In the genomic region with DNA sequence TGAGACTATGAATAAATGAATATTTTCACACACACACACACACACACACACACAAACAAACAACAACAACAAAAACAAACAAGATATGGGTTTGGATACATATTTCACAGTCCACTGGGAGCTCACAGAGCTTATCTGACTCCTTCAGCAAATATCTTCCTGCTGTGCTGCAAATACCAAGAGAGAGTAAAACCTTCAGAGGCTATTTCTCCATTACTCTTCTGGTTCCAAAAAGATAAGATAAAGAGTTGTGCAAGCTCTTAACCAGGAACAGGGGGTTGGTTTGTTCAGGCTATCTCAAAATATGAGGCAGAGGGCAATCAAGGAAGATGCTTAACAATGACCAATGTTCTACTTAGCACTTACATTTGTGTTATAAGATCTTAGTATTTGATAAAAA, we compare ENCODE assay signal across 24 mouse cellular contexts.
DNase-seq lines count a peak whose midpoint lies in the region; ATAC-seq and TF ChIP-seq lines count a peak whose summit lies in the region.
"Had no signal": no experiment of that assay in that cellular context is flagged by ENCODE, and none has a peak within 500 bp of the region (broad histone marks: within the 10 kb centered on the region; RNA-seq: fewer than 3 reads in every experiment).

No protein-coding gene starts in this region.

- H3K27ac ChIP-seq in liver, embryonic 11.5 days (ENCODE audit: low read depth, low read length), result no peak overlapping the region
- no peak overlapping the region for H3K27ac ChIP-seq in liver, postnatal 0 days (ENCODE audit: low read depth)
- no peak overlapping the region for H3K27ac ChIP-seq in liver, embryonic 12.5 days
- H3K27ac ChIP-seq: embryonic facial prominence, embryonic 10.5 days; embryonic facial prominence, embryonic 12.5 days; forebrain, embryonic 13.5 days; forebrain, embryonic 15.5 days had no signal

- H3K9ac ChIP-seq in liver, embryonic 11.5 days (ENCODE audit: low read depth, low read length), result no peak overlapping the region
- H3K9ac ChIP-seq in liver, postnatal 0 days (replicated peaks), result no peak overlapping the region
- H3K9ac ChIP-seq in liver, embryonic 12.5 days, result no peak overlapping the region
- H3K9ac ChIP-seq: embryonic facial prominence, embryonic 12.5 days; forebrain, embryonic 13.5 days; forebrain, embryonic 15.5 days; forebrain, postnatal 0 days had no signal

- no peak for TF ChIP-seq EP300 in liver, postnatal 0 days (IDR thresholded peaks at IDR 0.05; ENCODE audit: low read depth)

- H3K36me3 ChIP-seq in liver, embryonic 11.5 days (ENCODE audit: control insufficient read depth, insufficient read depth, low read length), result no peaks in the 10 kb centered on the region
- H3K36me3 ChIP-seq in liver, postnatal 0 days (replicated peaks; ENCODE audit: insufficient read depth, low read length), result no peaks in the 10 kb centered on the region
- H3K36me3 ChIP-seq in liver, embryonic 12.5 days, result no peaks in the 10 kb centered on the region
- H3K36me3 ChIP-seq: embryonic facial prominence, embryonic 10.5 days; embryonic facial prominence, embryonic 12.5 days; forebrain, embryonic 15.5 days; G1E had no signal

- H3K4me1 ChIP-seq in liver, embryonic 11.5 days (replicated peaks; ENCODE audit: control insufficient read depth, insufficient read depth, low read length), result peaks cover 3% of the 10 kb centered on the region; the same call in 1 of the 2 replicates
- H3K4me1 ChIP-seq in liver, postnatal 0 days (ENCODE audit: insufficient read depth), result no peaks in the 10 kb centered on the region
- H3K4me1 ChIP-seq in liver, embryonic 12.5 days, result peaks cover 16% of the 10 kb centered on the region

- H3K27me3 ChIP-seq in liver, embryonic 11.5 days (replicated peaks; ENCODE audit: control insufficient read depth, insufficient read depth, low read length), result no peaks in the 10 kb centered on the region
- H3K27me3 ChIP-seq in liver, postnatal 0 days (ENCODE audit: insufficient read depth, low read length), result no peaks in the 10 kb centered on the region
- no peaks in the 10 kb centered on the region for H3K27me3 ChIP-seq in liver, embryonic 12.5 days (replicated peaks)
- H3K27me3 ChIP-seq: CH12.LX; embryonic facial prominence, embryonic 12.5 days; forebrain, embryonic 13.5 days; forebrain, embryonic 15.5 days; Patski had no signal

- H3K9me3 ChIP-seq in liver, embryonic 11.5 days (ENCODE audit: control insufficient read depth, low read length), result no peaks in the 10 kb centered on the region
- H3K9me3 ChIP-seq in liver, postnatal 0 days (ENCODE audit: low read length), result no peaks in the 10 kb centered on the region
- H3K9me3 ChIP-seq in liver, embryonic 12.5 days (replicated peaks), result no peaks in the 10 kb centered on the region
- H3K9me3 ChIP-seq: embryonic facial prominence, embryonic 10.5 days; embryonic facial prominence, embryonic 12.5 days; forebrain, embryonic 13.5 days; forebrain, embryonic 15.5 days had no signal

- H3K4me3 ChIP-seq in liver, embryonic 11.5 days (ENCODE audit: low read depth, low read length), result no peak overlapping the region
- H3K4me3 ChIP-seq in liver, postnatal 0 days (ENCODE audit: low read depth, low read length), result no peak overlapping the region
- H3K4me3 ChIP-seq in liver, embryonic 12.5 days, result no peak overlapping the region
- H3K4me3 ChIP-seq: embryonic facial prominence, embryonic 10.5 days; embryonic facial prominence, embryonic 12.5 days; forebrain, embryonic 13.5 days; forebrain, embryonic 15.5 days had no signal

- peak; percentile 83 for ATAC-seq in liver, embryonic 11.5 days (replicated peaks; ENCODE audit: low FRiP score)
- no peak for ATAC-seq in liver, postnatal 0 days
- peak; percentile 73 for ATAC-seq in liver, embryonic 12.5 days
- ATAC-seq: activated CD4-positive, CD25-positive, alpha-beta regulatory T cell, adult 4 months; CD4-positive, CD25-positive, alpha-beta regulatory T cell, adult 4 months; forebrain, embryonic 13.5 days; forebrain, embryonic 15.5 days; forebrain, postnatal 0 days; Patski had no signal

- TF ChIP-seq CTCF in liver, postnatal 0 days (IDR thresholded peaks at IDR 0.05; ENCODE audit: low read depth), result no peak

- H3K4me2 ChIP-seq in liver, embryonic 11.5 days, result no peak overlapping the region
- no peak overlapping the region for H3K4me2 ChIP-seq in liver, postnatal 0 days (ENCODE audit: low read depth, low read length)
- no peak overlapping the region for H3K4me2 ChIP-seq in liver, embryonic 12.5 days
- H3K4me2 ChIP-seq: embryonic facial prominence, embryonic 12.5 days; forebrain, embryonic 13.5 days; forebrain, embryonic 15.5 days had no signal

- DNase-seq in liver, embryonic 11.5 days (ENCODE audit: low spot score), result no peak
- DNase-seq in liver, postnatal 0 days, result no peak
- DNase-seq in ovary, postnatal 14 days (ENCODE audit: low spot score), result no peak
- DNase-seq in retina, embryonic 14.5 days (ENCODE audit: low spot score), result no peak
- DNase-seq: adrenal gland, adult 8-10 months; adrenal gland, postnatal 14 days; adrenal gland, postnatal 36 days; B cell, adult 2 months; cerebellum, adult 11-12 months; cerebellum, adult 2 months; cerebellum, adult 9-10 months; cerebellum, postnatal 10 days; cerebellum, postnatal 25 days; forebrain, postnatal 0 days had no signal
